Mouse (Mus musculus) kidney, adult 2 months (tissue): ENCODE results near the gene 1700029J07Rik.

Source experiments
- CTCF ChIP-seq: fragments of 200-500 bp; conservative IDR thresholded peaks from 2 replicates; pipeline ENCODE4 v1.5.1; 2011; ENCODE audit warnings: low read depth, mild to moderate bottlenecking, control low read depth, low read length, moderate library complexity, mixed read lengths; ENCODE audit not compliant: insufficient read depth, insufficient read length
- POLR2A ChIP-seq: fragments of 200-500 bp; IDR thresholded peaks from one replicate; pipeline ENCODE4 v1.6.1; 2011; ENCODE audit warnings: low read depth, low read length, control low read depth

GRCm38 (mm10) chr8:45975837-45976468 lies 901 bp upstream of the 1700029J07Rik start:
- TF ChIP-seq POLR2A (no peak), CTCF (no peak)
